Mouse (Mus musculus) ES-Bruce4 (cell line): ENCODE results near the gene Usp20. TPM values are rescaled to one million over a fixed set of nuclear protein-coding genes. Genes with fewer than 3 reads are reported as not detected.

Experiments used
- H3K27ac ChIP-seq: 2 replicates; pipeline ENCODE4 v1.5.1; 2012; ENCODE audit warnings: low read length, inconsistent platforms; ENCODE audit not compliant: insufficient read depth
- H3K27me3 ChIP-seq: 2 replicates; pipeline ENCODE4 v1.6.1; 2012; ENCODE audit warnings: mild to moderate bottlenecking, low read length, inconsistent platforms; ENCODE audit not compliant: control insufficient read depth, poor library complexity, insufficient read depth, severe bottlenecking
- H3K36me3 ChIP-seq: 2 replicates; pipeline ENCODE4 v1.6.1; 2012; ENCODE audit warnings: inconsistent platforms, mild to moderate bottlenecking, low read length, moderate library complexity; ENCODE audit not compliant: control insufficient read depth, poor library complexity, insufficient read depth, severe bottlenecking
- H3K4me1 ChIP-seq: one replicate; pipeline ENCODE4 v1.8.1; 2011; ENCODE audit warnings: low read length; ENCODE audit not compliant: control insufficient read depth, insufficient read depth
- H3K4me3 ChIP-seq: 2 replicates; pipeline ENCODE4 v1.5.1; 2011; ENCODE audit warnings: low read depth, mild to moderate bottlenecking, low read length
- H3K9ac ChIP-seq: 2 replicates; pipeline ENCODE4 v1.6.1; 2012; ENCODE audit warnings: low read depth, mild to moderate bottlenecking, inconsistent platforms; ENCODE audit not compliant: poor library complexity, severe bottlenecking
- H3K9me3 ChIP-seq: replicated peaks from 2 replicates; pipeline ENCODE4 v1.6.1; 2012; ENCODE audit warnings: mild to moderate bottlenecking, low read length, inconsistent platforms; ENCODE audit not compliant: control insufficient read depth, poor library complexity, insufficient read depth, severe bottlenecking
- CTCF ChIP-seq: IDR thresholded peaks from one replicate; pipeline ENCODE4 v1.8.1; 2011; ENCODE audit warnings: low read depth, low read length
- EP300 ChIP-seq: IDR thresholded peaks from 2 replicates; pipeline ENCODE4 v1.6.1; 2011; ENCODE audit warnings: low read depth, low read length; ENCODE audit not compliant: insufficient read depth
- POLR2A ChIP-seq: IDR thresholded peaks from one replicate; pipeline ENCODE4 v1.8.1; 2011; ENCODE audit warnings: low read length; ENCODE audit not compliant: insufficient read depth
- polyA plus RNA-seq: library from polyadenylated mRNA; stranded (reverse); fragments of >200 nt; gene quantifications from 2 replicates; pipeline ENCODE4 v1.2.4, GENCODE M21; 2011; ENCODE audit warnings: low read depth; ENCODE audit not compliant: missing spikeins, insufficient read depth, insufficient read length

Gene Usp20
- polyA plus RNA-seq, 1 experiment = 7.2 TPM

- no peaks in the 10 kb centered on the region for H3K4me1 ChIP-seq
- no peaks in the 10 kb centered on the region for H3K27me3 ChIP-seq
- H3K4me3 ChIP-seq = no peak overlapping the region
- H3K9ac ChIP-seq = no peak overlapping the region
- H3K9me3 ChIP-seq = no peaks in the 10 kb centered on the region
- H3K36me3 ChIP-seq = no peaks in the 10 kb centered on the region
- H3K27ac ChIP-seq = no peak overlapping the region
- peak; percentile 93 for TF ChIP-seq CTCF
- TF ChIP-seq EP300 = no peak
Measured at GRCm38 (mm10) chr2:31024618-31025370, 42.7 kb downstream of the Usp20 start.

- Histone ChIP-seq H3K4me1 (no peaks in the 10 kb centered on the region), H3K27me3 (no peaks in the 10 kb centered on the region), H3K27ac (no peak overlapping the region), H3K9ac (no peak overlapping the region), H3K36me3 (peaks cover under 1% of the 10 kb centered on the region; the same call in 1 of the 2 replicates), H3K4me3 (no peak overlapping the region), H3K9me3 (no peaks in the 10 kb centered on the region)
- no peak for TF ChIP-seq EP300
Measured at GRCm38 (mm10) chr2:31025458-31025857, 43.4 kb downstream of the Usp20 start.

- Histone ChIP-seq H3K4me3 (no peak overlapping the region), H3K27me3 (no peaks in the 10 kb centered on the region), H3K27ac (no peak overlapping the region), H3K4me1 (no peaks in the 10 kb centered on the region), H3K9ac (no peak overlapping the region), H3K36me3 (peaks cover 4% of the 10 kb centered on the region; the same call in 1 of the 2 replicates), H3K9me3 (no peaks in the 10 kb centered on the region)
- no peak for TF ChIP-seq EP300
- no peak for TF ChIP-seq CTCF
- no peak for TF ChIP-seq POLR2A
Measured at GRCm38 (mm10) chr2:31026642-31027041, 44.6 kb downstream of the Usp20 start.

DNA sequence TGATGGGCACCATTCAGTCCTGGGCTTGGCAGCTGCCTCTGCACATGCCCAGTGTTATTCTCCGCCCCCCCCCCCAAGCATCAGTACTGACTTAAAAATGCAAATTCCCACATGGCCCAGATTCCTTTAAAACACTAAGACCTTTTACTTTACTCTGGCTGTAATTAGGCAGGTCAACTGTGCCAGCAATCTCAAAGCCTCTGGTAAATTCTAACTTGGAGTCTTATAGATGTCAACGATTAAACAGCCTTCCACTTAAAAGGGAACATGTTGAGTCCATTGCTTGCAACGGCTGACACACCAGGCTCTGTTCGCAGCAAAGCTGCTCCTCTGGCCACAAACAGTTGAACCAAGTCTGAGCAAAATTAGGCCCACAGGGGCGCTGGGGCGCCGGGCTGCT, 49.9 kb downstream of the Usp20 start:
- TF ChIP-seq CTCF (no peak), POLR2A (no peak), EP300 (no peak)
- Histone ChIP-seq H3K9ac (no peak overlapping the region), H3K4me1 (no peaks in the 10 kb centered on the region), H3K9me3 (no peaks in the 10 kb centered on the region), H3K27ac (no peak overlapping the region), H3K27me3 (no peaks in the 10 kb centered on the region), H3K36me3 (peaks cover 24% of the 10 kb centered on the region), H3K4me3 (no peak overlapping the region)

DNA sequence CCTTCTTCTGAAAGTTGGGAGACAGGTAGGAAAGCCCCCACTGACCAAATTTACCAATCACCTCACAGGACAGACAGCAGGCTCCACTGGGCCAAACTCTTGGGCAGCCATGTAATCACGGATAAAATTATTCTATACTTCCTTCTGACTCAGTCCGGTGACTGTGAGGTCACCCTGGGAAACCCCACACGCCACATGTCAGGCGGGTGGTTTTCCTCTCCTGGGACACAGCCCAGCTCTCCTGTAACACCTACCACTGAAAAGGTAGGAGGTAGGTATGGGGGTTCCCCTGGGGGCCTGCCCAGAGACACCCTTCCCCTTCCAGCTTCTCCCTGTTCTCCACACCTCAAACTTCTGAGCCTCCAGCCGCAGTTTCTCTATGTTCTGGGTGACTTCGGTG, 54.7 kb downstream of the Usp20 start:
- Histone ChIP-seq H3K4me3 (no peak overlapping the region), H3K9me3 (no peaks in the 10 kb centered on the region), H3K4me1 (peaks cover 2% of the 10 kb centered on the region), H3K9ac (no peak overlapping the region), H3K27me3 (no peaks in the 10 kb centered on the region), H3K27ac (no peak overlapping the region), H3K36me3 (peaks cover 20% of the 10 kb centered on the region)
- TF ChIP-seq EP300 (no peak), CTCF (no peak), POLR2A (no peak)

- Histone ChIP-seq H3K4me1 (peaks cover 8% of the 10 kb centered on the region), H3K27me3 (no peaks in the 10 kb centered on the region), H3K4me3 (no peak overlapping the region), H3K36me3 (peaks cover 10% of the 10 kb centered on the region), H3K27ac (no peak overlapping the region), H3K9ac (no peak overlapping the region), H3K9me3 (no peaks in the 10 kb centered on the region)
- TF ChIP-seq CTCF (no peak), POLR2A (no peak), EP300 (no peak)
Measured at GRCm38 (mm10) chr2:31040043-31040442, 58.0 kb downstream of the Usp20 start.
